Mouse (Mus musculus) retina, postnatal 1 day (tissue): ENCODE data around the gene Psmc3ip.
A peak's percentile ranks its signal among the peaks of the same experiment; 100 is the strongest.
"Not testable (repeated sequence)": the region's sequence is repeated elsewhere in the genome, so short reads cannot be mapped to it uniquely, and the experiment has no call there.

Experiments
- DNase-seq: peaks from one replicate; pipeline ENCODE4 v3.0.0-alpha.2; 2012

The Psmc3ip gene

GRCm38 (mm10) chr11:101095314-101096024 lies at the start of gene Psmc3ip:
Gene Psmc3ip (minus strand): TSS chr11:101095436.
- peak; percentile 97 for DNase-seq

- DNase-seq, result peak; percentile 77
Observed at GRCm38 (mm10) chr11:101143338-101144225, 48.3 kb upstream of the Psmc3ip start.

- no peak for DNase-seq
Observed at GRCm38 (mm10) chr11:101142215-101142967, 47.2 kb upstream of the Psmc3ip start.

GRCm38 (mm10) chr11:101141088-101141487 lies 45.9 kb upstream of the Psmc3ip start:
- no peak for DNase-seq

DNA sequence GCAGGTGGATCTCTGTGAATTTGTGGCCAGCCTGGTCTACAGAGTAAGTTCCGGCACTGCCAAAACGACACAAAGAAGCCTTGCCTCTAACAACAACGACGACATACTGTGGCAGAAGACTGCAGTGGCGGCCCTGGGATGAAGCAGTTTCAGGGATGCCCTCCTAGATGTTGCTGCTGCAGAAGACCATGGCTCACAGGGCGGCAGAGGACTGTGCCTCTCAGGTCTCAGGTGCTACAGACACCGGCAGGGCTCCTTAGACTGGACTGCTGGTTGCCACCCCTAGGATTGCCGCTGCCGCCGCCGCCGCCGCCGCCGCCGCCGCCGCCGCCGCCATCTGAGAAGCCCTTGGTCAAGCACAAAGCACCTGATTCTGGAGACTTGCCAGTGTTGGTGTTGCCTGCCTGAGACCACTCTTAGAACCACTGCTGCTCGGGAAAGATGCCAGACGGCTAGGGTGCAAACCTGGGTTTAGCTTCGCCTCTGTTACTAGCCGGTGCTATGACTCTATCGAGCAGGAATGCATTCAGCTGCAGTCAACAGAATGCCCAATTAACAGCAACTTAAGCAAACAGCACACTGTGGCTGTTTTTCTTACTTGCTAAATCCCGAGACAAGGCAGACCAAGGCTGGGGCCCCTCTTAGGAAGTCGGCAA lies 45.1 kb upstream of the Psmc3ip start:
- DNase-seq, result peak; percentile 77

DNA sequence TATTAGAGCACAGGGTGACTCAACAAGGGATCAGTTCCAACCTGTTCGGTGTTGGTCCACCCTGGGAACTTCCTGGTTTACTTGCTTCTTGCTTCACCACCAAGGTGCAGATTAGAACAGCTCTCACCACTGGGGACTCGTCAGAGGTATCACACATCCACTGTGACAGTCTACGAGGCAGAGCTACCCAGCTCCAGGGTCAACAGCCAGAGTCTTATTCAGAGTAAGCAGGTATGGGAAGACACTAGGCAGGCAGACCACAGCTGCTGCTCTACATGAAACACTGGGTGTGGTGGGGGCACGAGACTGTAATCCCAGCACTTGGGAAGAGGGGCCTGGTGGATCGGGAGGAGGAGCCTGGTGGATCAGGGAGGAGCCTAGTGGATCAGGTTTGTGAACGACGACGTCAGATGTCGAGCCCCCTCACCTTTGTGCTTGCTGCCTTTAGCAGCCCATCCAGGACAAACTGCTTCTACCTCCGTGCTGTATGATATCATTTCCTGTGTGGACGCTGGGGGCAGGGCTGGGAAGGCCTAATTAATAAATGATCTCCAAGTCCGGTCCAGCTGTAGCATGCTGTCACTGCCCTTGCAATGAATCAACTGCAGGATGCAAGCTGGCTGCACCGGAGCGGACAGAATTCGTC lies 43.4 kb upstream of the Psmc3ip start:
- DNase-seq, result peak; percentile 97

- DNase-seq, result no peak
Observed at GRCm38 (mm10) chr11:101137000-101137399, 41.8 kb upstream of the Psmc3ip start.

DNA sequence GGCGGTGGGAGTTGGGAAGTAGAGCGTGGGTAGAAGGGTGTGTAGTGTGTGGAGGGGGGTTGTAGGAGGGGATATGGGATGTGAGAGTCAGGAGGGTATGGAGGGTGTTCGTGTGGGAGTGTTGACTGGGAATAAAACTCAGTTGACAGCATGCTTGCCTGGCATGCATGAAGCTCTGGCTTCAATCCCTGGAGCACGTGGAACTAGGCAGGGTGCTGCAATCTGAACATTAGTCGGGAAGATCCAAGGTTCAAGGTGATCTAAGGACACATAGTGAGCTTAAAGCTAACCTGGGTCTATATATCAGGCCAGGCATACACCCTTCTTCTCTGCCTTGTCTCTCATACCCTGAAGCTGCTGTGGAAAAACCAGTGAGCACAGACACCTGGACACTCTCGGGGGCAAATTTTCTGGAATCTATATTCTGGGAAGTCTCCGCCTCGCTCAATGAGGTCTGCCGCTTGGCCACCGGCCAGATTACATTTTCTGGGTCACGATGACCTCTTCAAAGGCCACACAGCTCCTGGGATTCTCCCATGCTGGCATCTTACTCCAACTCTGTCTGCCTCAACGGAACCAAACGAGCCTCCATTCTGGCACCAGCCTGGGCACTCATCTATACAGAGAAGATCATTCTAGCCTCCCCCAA lies 39.1 kb upstream of the Psmc3ip start:
- peak; percentile 58 for DNase-seq

DNA sequence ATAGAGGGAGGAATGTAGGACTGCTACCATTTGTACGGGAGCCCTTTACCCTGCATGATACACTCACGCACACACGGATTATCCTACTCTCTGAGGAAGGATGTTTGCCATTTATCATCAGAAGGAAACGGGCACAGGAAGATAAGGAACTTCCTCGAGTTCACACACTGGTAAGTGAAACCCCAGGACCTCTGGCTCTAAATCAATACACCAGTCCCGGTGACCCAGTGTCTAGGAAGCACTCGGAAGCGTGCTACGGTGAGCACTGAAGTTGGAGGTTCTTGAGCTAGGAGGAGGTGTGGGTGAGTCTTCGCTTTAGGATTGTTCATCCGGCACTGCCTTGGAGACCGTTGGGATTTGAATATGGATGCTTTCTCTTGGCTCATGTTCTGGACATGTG lies 37.8 kb upstream of the Psmc3ip start:
- DNase-seq, result no peak

DNA sequence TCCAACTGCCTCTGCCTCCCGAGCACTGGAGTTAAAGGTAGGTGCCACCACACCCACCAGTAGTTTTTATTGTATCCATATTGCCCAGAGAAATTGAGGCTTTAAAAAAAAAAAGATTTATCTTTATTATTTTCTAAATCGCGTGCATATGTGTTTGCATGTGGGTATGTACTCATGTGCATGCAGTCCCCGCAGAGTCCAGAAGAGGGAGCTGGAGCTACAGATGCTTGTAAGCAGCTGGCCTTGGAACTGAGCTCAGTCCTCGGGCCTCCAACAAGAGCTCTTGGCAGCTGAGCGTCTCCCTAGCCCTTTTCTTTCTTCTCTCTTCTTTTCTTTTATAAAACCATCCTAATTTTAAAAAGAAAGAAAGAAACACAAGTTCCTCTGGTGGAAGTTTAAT lies 36.5 kb upstream of the Psmc3ip start:
- peak; percentile 63 for DNase-seq

- DNase-seq, result no peak
Observed at GRCm38 (mm10) chr11:101131187-101131586, 36.0 kb upstream of the Psmc3ip start.

DNA sequence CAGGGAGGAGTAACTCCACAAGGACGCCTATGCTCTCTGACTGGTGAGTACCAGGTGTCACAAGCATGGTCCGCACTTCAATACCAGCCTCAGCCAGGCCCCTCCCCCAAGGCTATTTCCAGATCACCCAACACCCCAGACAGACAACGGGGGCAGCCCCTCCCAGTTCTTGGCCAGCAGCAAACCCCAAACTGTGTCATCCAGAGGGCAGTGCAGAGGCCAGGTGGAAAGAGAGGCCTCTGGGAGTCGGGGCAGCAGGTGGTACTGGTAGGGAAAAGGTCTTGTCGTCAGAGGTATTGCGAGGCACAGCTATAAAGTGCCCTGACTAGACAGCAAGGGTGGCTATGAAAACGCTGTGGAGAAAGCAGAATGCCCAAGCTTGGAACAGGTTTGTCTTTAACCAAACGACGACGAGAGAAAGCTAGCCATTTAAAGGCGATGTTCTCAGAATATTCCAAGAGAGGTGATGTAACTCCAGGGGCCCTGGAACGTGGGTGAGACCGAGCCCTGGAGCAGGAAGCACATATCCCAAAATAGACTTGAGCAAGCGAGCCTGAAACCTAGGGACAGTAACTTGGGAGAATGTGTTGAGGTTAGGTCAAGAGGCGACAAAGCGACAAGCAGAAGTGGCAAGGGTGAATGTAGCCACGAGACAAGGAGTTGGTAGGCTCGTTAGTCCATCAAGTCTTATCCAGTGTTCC lies 35.0 kb upstream of the Psmc3ip start:
- DNase-seq, result peak; percentile 41

DNA sequence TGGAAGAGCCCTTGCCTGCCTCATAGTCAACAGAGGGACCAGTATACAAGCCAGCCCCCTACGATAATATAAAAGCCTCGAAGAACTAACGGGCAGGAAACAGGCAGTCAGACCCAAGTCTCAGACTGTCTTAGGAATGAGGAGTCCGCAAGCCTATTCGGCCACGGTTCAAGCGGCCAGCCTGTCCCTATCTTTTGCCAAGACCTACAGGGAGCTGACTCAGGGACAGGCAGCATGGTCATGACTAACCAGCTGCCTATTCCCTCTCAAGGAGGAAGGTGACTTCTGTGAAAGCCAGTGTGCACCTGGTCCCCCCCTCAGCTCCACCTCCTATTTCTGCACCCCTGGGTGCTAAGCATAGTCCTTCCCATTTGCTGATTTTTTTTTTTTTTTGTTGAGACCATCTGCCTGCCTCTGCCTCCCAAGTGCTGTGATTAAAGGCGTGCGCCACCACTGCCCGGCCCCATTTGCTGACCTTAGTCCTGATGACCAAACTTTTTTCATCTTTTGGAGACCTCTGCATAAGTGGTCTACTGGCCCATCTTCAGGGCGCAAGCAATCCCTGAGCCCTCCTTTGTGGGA lies 33.9 kb upstream of the Psmc3ip start:
- DNase-seq, result no peak

DNA sequence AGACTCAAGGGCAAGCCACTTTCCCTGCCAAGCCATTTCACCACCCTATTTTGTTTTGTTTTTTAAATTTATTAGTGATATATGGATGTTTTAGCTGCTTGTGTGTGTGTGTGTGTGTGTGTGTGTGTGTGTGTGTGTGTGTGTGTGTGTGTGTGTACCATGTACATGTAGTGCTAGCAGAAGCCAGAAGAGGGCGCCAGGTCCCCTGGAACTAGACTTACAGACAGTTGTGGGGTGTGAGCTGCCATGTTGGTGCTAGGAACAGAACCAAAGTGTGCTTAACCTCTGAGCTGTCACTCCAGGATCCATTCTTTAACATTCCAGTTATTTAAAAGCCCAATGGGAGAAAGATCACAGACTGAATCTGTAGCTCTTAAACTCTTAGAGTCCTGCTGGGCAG lies 31.8 kb upstream of the Psmc3ip start:
- no peak for DNase-seq

DNA sequence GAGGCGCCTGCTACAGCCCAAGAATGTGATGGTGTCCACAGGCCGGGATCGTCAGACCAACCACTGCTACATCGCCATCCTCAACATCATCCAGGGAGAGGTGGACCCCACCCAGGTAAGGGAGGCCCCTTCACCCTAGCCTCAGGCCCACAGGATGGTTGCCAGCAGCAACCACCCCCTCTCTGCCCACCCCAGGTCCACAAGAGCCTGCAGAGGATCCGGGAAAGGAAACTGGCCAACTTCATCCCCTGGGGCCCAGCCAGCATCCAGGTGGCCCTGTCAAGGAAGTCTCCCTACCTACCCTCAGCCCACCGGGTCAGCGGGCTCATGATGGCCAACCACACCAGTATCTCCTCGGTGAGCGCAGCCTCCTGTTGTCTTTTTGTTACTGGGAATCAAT lies 29.8 kb upstream of the Psmc3ip start:
- DNase-seq, result not testable (repeated sequence)

GRCm38 (mm10) chr11:101124494-101124893 lies 29.3 kb upstream of the Psmc3ip start:
- DNase-seq, result not testable (repeated sequence)

DNA sequence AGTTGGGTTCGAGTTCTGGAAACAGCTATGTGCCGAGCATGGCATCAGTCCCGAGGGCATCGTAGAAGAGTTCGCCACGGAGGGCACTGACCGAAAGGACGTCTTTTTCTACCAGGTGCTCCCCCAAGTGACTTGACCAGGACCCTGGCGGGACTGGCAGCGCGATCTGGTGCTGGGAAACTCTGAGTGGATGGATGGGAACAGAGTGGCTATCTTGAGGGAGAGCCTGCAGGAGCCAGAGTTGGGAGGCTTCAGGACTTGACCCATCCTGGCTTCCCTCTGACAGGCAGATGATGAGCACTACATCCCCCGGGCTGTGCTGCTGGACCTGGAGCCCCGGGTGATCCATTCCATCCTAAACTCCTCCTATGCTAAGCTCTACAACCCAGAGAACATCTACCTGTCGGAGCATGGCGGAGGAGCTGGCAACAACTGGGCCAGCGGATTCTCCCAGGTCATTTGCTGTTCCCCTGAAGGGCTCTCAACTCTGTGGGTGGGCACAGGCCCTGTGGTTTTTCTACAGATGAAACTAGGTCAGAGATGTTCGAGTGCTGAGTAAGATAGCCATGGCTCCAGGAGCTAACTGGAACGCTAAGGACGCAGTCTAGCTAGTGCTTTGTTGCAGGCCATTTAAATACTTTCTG lies 25.4 kb upstream of the Psmc3ip start:
- peak; percentile 32 for DNase-seq

GRCm38 (mm10) chr11:101119761-101120544 lies 24.7 kb upstream of the Psmc3ip start, which contains the start of the genes Retreg3 and Tubg1:
Gene Retreg3 (minus strand): TSS chr11:101119893.
Gene Tubg1 (plus strand): TSS chr11:101119938.
- DNase-seq, result peak; percentile 100

DNA sequence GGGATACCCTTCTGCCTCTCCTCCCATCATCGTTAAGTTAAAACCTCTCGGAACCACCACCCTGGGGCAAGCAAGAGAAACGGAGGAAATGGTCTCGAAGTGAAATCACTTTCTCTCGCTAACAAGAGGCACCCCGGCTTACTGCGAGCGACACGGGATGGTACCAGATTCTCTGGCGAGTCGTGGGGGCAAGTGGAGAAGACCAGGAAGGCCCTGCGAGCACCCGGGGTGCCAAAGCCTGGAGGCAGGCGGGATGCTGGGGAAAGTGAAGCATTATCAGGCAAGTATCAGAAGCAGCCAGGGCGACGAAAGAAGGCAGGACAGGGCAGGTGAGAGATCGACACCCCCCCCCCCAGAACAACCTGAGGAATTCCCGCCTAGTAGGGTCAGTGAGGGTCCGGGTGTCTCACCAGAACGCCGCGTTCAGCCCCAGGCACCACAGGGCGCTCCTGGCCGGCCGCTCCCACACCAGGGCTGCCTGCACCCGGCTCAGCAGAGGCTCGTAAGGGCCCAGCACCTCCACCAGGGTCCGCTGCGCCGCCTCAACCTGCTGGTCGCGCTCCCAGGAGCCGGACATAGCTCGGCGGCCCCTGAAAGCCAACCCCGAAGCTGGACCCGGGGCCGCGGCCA lies 24.0 kb upstream of the Psmc3ip start:
- DNase-seq, result no peak
